Mouse (Mus musculus) testis, adult 10 weeks (tissue): ENCODE data around the gene Zfp600. TPM values are rescaled to one million over a fixed set of nuclear protein-coding genes. Genes with fewer than 3 reads are reported as not detected.

Experiments
- polyA plus RNA-seq: library from polyadenylated mRNA; stranded (reverse); fragments of 350-450 nt; fragmentation: Illumina TruSeq; extraction: RNeasy Lipid Tissue Mini Kit (QIAGEN cat#74804); gene quantifications from one replicate; pipeline ENCODE4 v1.2.3, GENCODE M21; 2014; ENCODE audit warnings: low read depth, low replicate concordance

Gene Zfp600
- polyA plus RNA-seq: 0.66 TPM

GRCm38 (mm10) chr4:146156524-146156923, at the start of gene Zfp600:
TSS of gene Zfp600 (plus strand) at chr4:146156824.

Other genes starting within 250 kb of the Zfp600 start
- gene Zfp987, start 59.5 kb upstream of the Zfp600 start, polyA plus RNA-seq: 1.4 TPM